Mouse (Mus musculus) heart, embryonic 13.5 days (tissue): ENCODE results near the gene Prickle2. TPM values are rescaled to one million over a fixed set of nuclear protein-coding genes. Genes with fewer than 3 reads are reported as not detected.
A peak's percentile ranks its signal among the peaks of the same experiment; 100 is the strongest.

ENCODE experiments used
- ATAC-seq: fragments of 200-750 bp; cut with Nextera tagmentation; 2 replicates; pipeline ENCODE4 v1.8.0; 2017; ENCODE audit warnings: moderate TSS enrichment; ENCODE audit not compliant: insufficient number of reproducible peaks, low FRiP score, low TSS enrichment; ENCODE audit errors: extremely low read depth
- H3K27ac ChIP-seq: fragments of 300-500 bp; sonication (generic); replicated peaks from 2 replicates; pipeline ENCODE4 v1.5.1; 2015; ENCODE audit warnings: moderate library complexity, mild to moderate bottlenecking, inconsistent platforms
- H3K27me3 ChIP-seq: fragments of 300-500 bp; sonication (generic); replicated peaks from 2 replicates; pipeline ENCODE4 v1.6.1; 2015; ENCODE audit warnings: mild to moderate bottlenecking, inconsistent platforms
- H3K36me3 ChIP-seq: fragments of 300-500 bp; sonication (generic); 2 replicates; pipeline ENCODE4 v1.6.1; 2015; ENCODE audit warnings: mild to moderate bottlenecking, inconsistent platforms
- H3K4me1 ChIP-seq: fragments of 300-500 bp; sonication (generic); 2 replicates; pipeline ENCODE4 v1.6.1; 2015; ENCODE audit warnings: inconsistent platforms
- H3K4me2 ChIP-seq: fragments of 300-500 bp; sonication (generic); 2 replicates; pipeline ENCODE4 v1.6.1; 2015; ENCODE audit warnings: inconsistent platforms, mild to moderate bottlenecking, moderate library complexity
- H3K4me3 ChIP-seq: fragments of 300-500 bp; sonication (generic); 2 replicates; pipeline ENCODE4 v1.5.1; 2015; ENCODE audit warnings: moderate library complexity, mild to moderate bottlenecking, inconsistent platforms
- H3K9ac ChIP-seq: fragments of 300-500 bp; sonication (generic); 2 replicates; pipeline ENCODE4 v1.6.1; 2015; ENCODE audit warnings: inconsistent platforms, mild to moderate bottlenecking, moderate library complexity
- H3K9me3 ChIP-seq: fragments of 300-500 bp; sonication (generic); 2 replicates; pipeline ENCODE4 v1.6.1; 2016; ENCODE audit warnings: inconsistent platforms
- WGBS: fragments of 180-500 bp; shearing (Covaris S2); methylation state at CpG from one replicate; pipeline ENCODE4 v1.1.7; 2015; ENCODE audit warnings: mixed read lengths; 5-methylcytosine and 5-hydroxymethylcytosine counted together
- polyA plus RNA-seq: library from polyadenylated mRNA; unstranded; fragments of >200 nt; fragmentation: Nextera tagmentation; extraction: Ambion mirVana; gene quantifications from 2 replicates; pipeline ENCODE4 v1.2.1, GENCODE M21; 2015

Gene Prickle2
- polyA plus RNA-seq, 1 experiment from 2014 or later: 5.4 TPM

GRCm38 (mm10) chr6:92534226-92535031 is 171.5 kb downstream of the Prickle2 start:
- Histone ChIP-seq H3K36me3 (no peaks in the 10 kb centered on the region), H3K9me3 (no peaks in the 10 kb centered on the region), H3K4me2 (peak overlapping the region; percentile 77), H3K27me3 (no peaks in the 10 kb centered on the region), H3K9ac (peak overlapping the region; percentile 82), H3K4me1 (peaks cover 23% of the 10 kb centered on the region), H3K4me3 (peak overlapping the region; percentile 66), H3K27ac (peak overlapping the region; percentile 82)
- WGBS: 10% methylated on average over 11 of the region's 11 CpGs
- ATAC-seq: peak; percentile 67; the same call in 1 of the 2 replicates

DNA sequence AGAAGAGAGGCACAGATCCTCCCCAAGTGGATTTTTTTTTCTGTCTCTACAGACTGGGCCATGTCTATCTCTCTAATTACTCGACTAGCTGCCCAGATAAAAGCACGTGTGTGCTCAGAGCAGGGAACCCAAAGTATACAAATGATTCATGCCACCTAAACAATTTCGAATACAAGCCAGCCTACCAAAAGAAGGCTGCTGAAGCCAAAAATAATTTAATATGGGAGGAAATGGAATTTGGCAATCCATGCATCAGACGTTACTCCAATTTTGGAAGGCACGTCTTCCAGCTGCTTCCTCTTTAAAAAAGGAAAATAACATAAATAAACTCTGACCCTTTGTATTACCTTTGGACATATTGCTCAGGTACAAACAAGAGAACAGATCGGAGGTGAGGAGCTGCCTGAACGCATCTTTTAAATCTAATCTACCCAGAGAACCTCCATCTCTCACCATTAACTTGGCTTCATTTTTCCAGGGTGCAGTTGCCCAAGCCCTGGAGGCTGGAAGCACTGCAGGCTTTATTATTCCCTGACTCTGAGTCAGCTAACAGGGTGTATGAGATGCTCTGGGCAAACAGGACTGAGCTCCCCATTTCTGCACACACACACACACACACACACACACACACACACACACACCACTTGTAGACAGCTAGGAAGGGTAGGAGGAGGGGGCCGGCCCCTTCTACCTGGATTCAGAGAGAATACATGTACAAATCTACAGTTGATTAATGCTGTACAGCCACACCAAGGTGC is 172.5 kb downstream of the Prickle2 start:
- Histone ChIP-seq H3K4me1 (peaks cover 23% of the 10 kb centered on the region), H3K4me3 (peak overlapping the region; percentile 66), H3K9ac (peak overlapping the region; percentile 82), H3K27ac (peak overlapping the region; percentile 34), H3K27me3 (no peaks in the 10 kb centered on the region), H3K4me2 (peak overlapping the region; percentile 77), H3K9me3 (no peaks in the 10 kb centered on the region), H3K36me3 (no peaks in the 10 kb centered on the region)
- 53% methylated on average over 8 of the region's 8 CpGs for WGBS
- no peak for ATAC-seq

GRCm38 (mm10) chr6:92532896-92533295 is 173.1 kb downstream of the Prickle2 start:
- peak overlapping the region; percentile 82 for H3K9ac ChIP-seq
- WGBS: 40% methylated on average over 3 of the region's 3 CpGs
- H3K4me3 ChIP-seq: peak overlapping the region; percentile 66

DNA sequence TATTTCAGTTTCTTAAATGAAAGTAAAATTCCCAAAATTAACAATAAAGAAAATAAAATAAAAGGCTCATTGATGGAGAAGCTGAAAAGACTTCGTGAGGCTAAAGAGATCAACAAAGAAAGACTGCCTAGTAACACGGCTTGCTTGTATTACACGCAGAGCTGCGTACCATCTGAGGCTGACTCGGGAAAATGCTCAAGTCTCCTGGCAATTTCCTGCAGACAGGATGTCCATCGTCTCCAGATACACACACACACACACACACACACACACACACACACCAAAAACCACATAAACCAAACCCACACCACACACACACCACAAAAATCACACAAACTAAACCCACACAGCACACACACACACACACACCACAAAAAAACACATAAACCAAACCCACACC is 173.6 kb downstream of the Prickle2 start:
- 59% methylated on average over 6 of the region's 6 CpGs for WGBS
- no peak for ATAC-seq

More at GRCm38 (mm10) chr6:92532896-92533295, 173.1 kb downstream of the Prickle2 start:
- Histone ChIP-seq H3K27ac (peak overlapping the region; percentile 34), H3K4me2 (peak overlapping the region; percentile 77), H3K9me3 (no peaks in the 10 kb centered on the region), H3K36me3 (no peaks in the 10 kb centered on the region), H3K27me3 (no peaks in the 10 kb centered on the region), H3K4me1 (peaks cover 23% of the 10 kb centered on the region)
- ATAC-seq: no peak

DNA sequence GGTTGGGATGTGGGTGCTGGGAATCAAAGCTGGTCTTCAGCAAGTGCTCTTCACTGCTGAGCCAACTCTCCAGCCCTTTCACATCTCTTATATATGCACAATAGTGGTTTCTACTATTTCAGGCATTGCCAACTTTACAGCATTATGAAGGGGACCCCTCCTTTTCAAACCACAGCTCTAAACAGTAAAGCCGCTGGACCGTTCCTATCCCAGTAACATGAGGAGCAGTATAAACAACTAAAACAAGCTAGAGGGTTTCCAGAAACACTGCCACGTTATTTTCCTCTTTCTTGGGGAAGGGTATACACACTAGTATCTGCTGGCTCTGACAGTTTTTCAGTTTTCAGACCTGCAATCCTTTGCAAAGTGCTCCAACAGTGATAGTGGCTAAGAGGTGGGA is 179.7 kb downstream of the Prickle2 start:
- H3K4me1 ChIP-seq: peaks cover 23% of the 10 kb centered on the region
- no peaks in the 10 kb centered on the region for H3K9me3 ChIP-seq
- WGBS: 60% methylated on average over 3 of the region's 3 CpGs
- H3K27ac ChIP-seq: no peak overlapping the region
- no peak overlapping the region for H3K4me3 ChIP-seq
- H3K36me3 ChIP-seq: no peaks in the 10 kb centered on the region
- H3K27me3 ChIP-seq: no peaks in the 10 kb centered on the region
- ATAC-seq: no peak
- no peak overlapping the region for H3K4me2 ChIP-seq
- no peak overlapping the region for H3K9ac ChIP-seq

More for the DNA sequence above, 173.6 kb downstream of the Prickle2 start:
- peak overlapping the region; percentile 82 for H3K9ac ChIP-seq
- H3K9me3 ChIP-seq: no peaks in the 10 kb centered on the region
- peaks cover 23% of the 10 kb centered on the region for H3K4me1 ChIP-seq
- peak overlapping the region; percentile 34; the same call in 1 of the 2 replicates for H3K27ac ChIP-seq
- no peaks in the 10 kb centered on the region for H3K27me3 ChIP-seq
- H3K36me3 ChIP-seq: no peaks in the 10 kb centered on the region
- peak overlapping the region; percentile 66 for H3K4me3 ChIP-seq
- H3K4me2 ChIP-seq: peak overlapping the region; percentile 77

- Histone ChIP-seq H3K4me3 (no peak overlapping the region), H3K9ac (no peak overlapping the region)
- ATAC-seq: no peak
Measured at GRCm38 (mm10) chr6:92525646-92526045, 180.3 kb downstream of the Prickle2 start.

GRCm38 (mm10) chr6:92521526-92522075 is 184.4 kb downstream of the Prickle2 start:
- 49% methylated on average over 7 of the region's 7 CpGs for WGBS
- Histone ChIP-seq H3K27ac (no peak overlapping the region), H3K4me3 (no peak overlapping the region), H3K36me3 (no peaks in the 10 kb centered on the region), H3K4me2 (peak overlapping the region; percentile 11; the same call in 1 of the 2 replicates), H3K9ac (no peak overlapping the region), H3K9me3 (no peaks in the 10 kb centered on the region), H3K4me1 (peaks cover 58% of the 10 kb centered on the region), H3K27me3 (no peaks in the 10 kb centered on the region)
- ATAC-seq: no peak

More at GRCm38 (mm10) chr6:92525646-92526045, 180.3 kb downstream of the Prickle2 start:
- Histone ChIP-seq H3K4me2 (no peak overlapping the region), H3K4me1 (peaks cover 26% of the 10 kb centered on the region), H3K36me3 (no peaks in the 10 kb centered on the region), H3K27ac (no peak overlapping the region), H3K27me3 (no peaks in the 10 kb centered on the region), H3K9me3 (no peaks in the 10 kb centered on the region)
- WGBS: 87% methylated on average over 2 of the region's 2 CpGs

DNA sequence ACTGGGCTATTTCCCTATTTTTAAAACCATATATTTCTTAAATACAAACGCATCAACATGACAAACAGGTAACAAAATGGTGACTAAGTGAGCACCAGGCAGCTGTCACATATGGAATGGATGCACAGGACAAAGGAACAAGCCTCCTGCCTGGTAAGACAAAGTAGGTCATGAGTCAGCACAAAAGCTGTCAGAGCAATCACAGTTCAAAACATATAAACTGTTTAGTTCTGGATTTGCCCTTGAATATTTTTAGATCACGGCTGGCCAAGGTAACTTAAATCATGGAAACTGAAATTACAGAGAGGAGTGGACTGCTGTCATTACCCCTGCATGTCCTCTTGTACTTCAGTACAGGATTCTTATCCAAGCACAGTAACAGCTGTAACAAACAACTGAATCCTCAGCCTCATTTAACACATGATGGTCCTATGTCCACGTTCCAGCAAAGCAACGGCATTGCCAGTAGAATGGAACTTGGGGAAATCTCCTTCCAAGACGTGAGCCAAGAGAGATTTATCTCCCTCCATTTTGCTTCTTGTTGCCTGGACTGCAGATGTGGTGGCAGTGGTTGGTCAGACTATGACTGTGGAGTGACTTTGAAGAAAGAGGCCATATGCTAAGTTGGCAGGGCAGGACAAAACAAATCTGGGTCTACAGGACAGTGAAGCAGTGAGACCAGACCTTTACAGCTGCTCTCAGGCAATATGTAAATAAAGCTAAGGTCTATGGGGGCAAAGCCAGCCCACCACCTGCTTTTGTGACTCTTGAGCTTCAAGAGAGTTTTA is 185.7 kb downstream of the Prickle2 start:
- no peak overlapping the region for H3K9ac ChIP-seq
- H3K4me3 ChIP-seq: no peak overlapping the region
- H3K4me1 ChIP-seq: peaks cover 54% of the 10 kb centered on the region
- H3K27ac ChIP-seq: 0 out of 2 replicates have a peak overlapping the region, but pooled peaks have one; percentile 7
- H3K9me3 ChIP-seq: no peaks in the 10 kb centered on the region
- H3K4me2 ChIP-seq: no peak overlapping the region
- 66% methylated on average over 5 of the region's 5 CpGs for WGBS
- ATAC-seq: no peak
- H3K36me3 ChIP-seq: no peaks in the 10 kb centered on the region
- H3K27me3 ChIP-seq: no peaks in the 10 kb centered on the region

- H3K4me2 ChIP-seq: no peak overlapping the region
- H3K27ac ChIP-seq: peak overlapping the region; percentile 71
- H3K4me1 ChIP-seq: peaks cover 54% of the 10 kb centered on the region
- no peaks in the 10 kb centered on the region for H3K27me3 ChIP-seq
- H3K9me3 ChIP-seq: no peaks in the 10 kb centered on the region
- 30% methylated on average over 6 of the region's 6 CpGs for WGBS
- no peak for ATAC-seq
- H3K36me3 ChIP-seq: no peaks in the 10 kb centered on the region
- no peak overlapping the region for H3K9ac ChIP-seq
- no peak overlapping the region for H3K4me3 ChIP-seq
Measured at GRCm38 (mm10) chr6:92518438-92518968, 187.5 kb downstream of the Prickle2 start.

GRCm38 (mm10) chr6:92517002-92517401 is 189.0 kb downstream of the Prickle2 start:
- WGBS: 39% methylated on average over 2 of the region's 2 CpGs
- H3K27ac ChIP-seq: peak overlapping the region; percentile 71
- no peaks in the 10 kb centered on the region for H3K36me3 ChIP-seq
- H3K4me3 ChIP-seq: no peak overlapping the region
- H3K27me3 ChIP-seq: no peaks in the 10 kb centered on the region
- H3K4me1 ChIP-seq: peaks cover 49% of the 10 kb centered on the region
- ATAC-seq: no peak
- H3K4me2 ChIP-seq: no peak overlapping the region
- H3K9me3 ChIP-seq: no peaks in the 10 kb centered on the region
- no peak overlapping the region for H3K9ac ChIP-seq
